Mouse (Mus musculus): ENCODE data around the gene Gipc2.

The Gipc2 gene

GRCm38 (mm10) chr3:152189306-152189705, 23.3 kb upstream of the Gipc2 start:
- no peak for DNase-seq

- no peak for DNase-seq
Observed at GRCm38 (mm10) chr3:152186106-152186505, 20.1 kb upstream of the Gipc2 start.

GRCm38 (mm10) chr3:152183522-152183921, 17.5 kb upstream of the Gipc2 start:
- no peak for DNase-seq

DNA sequence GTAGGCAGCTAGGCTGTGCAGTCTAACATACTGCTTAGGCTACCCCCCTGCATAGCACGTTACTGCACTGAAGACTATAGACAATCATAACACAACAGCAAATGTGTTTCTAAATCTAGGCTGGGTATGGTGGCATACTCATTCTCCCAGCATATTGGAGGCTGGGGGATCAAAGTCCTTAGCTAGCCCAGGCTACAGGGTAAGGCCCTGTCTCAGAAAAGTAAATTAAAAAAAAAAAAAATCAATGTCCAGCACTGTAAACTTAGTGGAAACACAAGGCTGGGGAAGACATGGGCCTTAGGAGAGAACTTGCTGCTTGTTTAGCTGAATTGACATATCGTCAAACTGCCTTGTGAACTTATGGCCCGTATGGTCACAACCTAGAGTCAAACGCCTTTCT, 14.6 kb upstream of the Gipc2 start:
- DNase-seq = no peak

DNA sequence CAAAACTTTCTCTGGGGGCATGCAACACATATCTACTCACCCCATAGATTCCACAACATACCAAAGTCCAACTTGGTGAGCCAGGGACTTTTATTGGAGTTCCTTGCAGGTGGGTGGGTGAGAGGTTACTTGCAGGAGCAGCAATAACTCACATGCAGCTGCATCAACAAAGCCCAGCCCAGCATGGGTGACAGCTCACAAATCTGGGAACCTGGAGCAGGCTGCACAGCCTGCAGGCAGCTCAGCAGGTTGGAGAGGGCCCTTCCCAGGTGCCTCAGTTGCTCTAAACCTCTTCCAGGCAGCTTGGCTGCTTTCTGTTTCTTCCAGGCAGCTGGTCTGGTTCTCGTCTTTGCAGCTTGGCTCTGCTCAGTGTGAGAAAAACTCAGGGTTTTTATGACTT, 13.3 kb upstream of the Gipc2 start:
- no peak for DNase-seq

DNA sequence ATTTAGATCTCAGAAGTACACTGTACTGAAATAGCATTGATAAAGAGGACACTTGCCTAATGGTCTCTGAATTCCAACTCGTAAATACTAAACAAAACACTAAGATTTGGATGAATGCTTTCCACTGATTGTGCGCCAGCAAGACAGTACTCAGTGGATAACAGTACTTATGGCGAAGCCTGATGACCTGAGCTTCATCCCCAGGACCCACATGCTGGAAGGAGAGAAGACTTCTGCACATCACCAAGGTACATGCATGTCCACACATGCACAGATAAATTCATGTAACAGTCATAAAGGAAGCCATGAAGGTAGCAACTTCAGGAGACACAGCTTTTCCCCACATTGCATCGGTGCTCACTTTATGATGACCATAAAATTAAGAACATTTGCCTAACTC, 12.8 kb upstream of the Gipc2 start:
- no peak for DNase-seq

- DNase-seq = no peak
Observed at GRCm38 (mm10) chr3:152172322-152172935, 6.4 kb upstream of the Gipc2 start.

GRCm38 (mm10) chr3:152171862-152172261, 5.8 kb upstream of the Gipc2 start:
- no peak for DNase-seq

GRCm38 (mm10) chr3:152171236-152171635, 5.2 kb upstream of the Gipc2 start:
- DNase-seq = no peak

DNA sequence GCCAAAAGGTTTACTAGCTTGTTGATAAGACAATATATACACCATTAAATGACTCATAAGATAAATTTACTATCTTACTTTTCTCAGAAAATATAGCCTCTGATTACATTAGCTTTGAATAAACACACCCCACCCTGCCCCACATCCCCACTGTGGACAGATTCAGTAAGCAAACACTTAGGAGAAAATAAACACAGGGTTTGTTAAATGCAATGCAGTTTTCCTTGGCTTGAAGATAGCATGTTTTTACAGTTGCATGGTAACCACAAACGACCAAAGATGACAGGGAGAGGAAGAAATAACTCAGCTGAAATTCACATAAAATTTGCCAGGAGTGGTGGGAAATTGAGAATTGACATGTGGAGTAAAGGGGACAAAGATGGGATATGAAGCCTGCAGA, 4.4 kb upstream of the Gipc2 start:
- DNase-seq = no peak

DNA sequence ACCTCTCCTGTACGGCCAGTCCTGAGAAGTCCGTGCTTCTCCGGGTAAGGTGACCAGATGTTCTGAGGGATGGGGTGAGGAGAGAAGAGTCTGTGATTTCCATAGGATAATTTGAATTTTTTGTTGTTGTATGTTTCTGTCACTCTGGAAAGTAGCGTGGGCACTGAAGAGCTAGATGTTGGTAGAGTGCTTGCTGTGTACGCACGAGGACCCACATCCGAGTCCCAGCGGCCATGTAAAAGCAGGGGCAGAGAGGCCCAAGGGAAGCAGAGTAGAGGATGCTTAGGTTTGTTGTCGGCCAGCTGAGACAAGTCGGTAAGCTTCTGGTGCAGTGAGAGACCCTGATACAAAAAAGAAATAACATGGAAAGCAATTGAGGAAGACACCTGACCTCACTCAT, 2.0 kb upstream of the Gipc2 start:
- DNase-seq = no peak

GRCm38 (mm10) chr3:152166699-152167451, 845 bp upstream of the Gipc2 start:
- DNase-seq = no peak

DNA sequence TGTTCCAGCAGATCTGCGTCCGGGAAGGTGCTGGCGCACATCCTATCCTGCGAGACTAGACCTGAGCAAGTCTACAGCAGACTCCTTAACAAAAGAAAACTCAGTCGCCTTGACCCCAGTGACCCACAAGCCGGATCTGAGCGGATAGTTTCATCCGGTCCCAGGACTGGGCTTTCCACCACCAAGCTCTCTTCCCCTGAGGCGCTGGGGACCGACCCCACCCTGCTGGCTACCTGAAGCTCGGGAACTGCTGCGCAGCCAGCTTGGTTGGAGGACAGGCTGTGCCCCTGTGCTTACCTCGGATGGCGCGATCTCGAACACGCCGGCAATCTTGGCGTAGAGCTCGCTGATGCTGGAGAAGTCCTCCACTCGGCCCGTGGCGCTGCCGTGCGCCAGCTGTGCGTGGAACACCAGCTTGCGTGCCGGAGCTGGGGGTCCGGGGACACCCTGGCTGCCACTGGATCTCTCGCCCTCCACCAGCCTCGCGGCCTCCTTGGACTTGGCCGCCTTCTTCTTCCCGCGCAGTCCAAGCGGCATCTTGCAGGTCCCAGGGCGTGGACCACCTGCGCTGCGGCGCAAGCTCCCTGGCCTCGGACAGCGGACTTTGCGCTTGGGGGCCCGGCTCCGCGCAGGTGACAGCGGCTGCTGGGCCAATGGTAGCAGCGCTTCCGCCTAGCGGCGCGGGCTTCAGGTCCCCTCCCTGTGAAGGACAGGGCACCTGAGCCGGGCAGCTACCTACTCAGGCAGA, 505 bp downstream of the Gipc2 start:
- no peak for DNase-seq

GRCm38 (mm10) chr3:152165014-152165350, 1.0 kb downstream of the Gipc2 start:
- no peak for DNase-seq

DNA sequence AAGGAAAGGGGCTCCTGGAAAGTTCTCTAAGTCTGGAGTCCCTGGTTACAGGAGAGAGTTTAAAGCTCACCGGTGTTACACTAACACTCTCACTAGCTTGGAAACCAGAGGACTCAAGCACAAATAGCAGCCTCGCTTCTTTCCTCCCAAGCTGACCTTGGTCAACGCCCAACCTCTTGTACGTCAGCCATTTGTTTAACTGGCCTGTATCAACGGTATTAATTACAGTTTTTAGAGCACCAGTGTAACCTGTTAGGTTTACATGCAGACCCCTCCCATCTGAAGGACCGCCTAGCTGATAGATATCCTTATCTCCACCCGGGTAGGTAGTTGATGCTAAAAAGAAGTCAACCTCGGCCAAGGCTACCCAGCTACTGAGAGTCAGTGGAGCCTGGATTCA, 2.7 kb downstream of the Gipc2 start:
- no peak for DNase-seq

DNA sequence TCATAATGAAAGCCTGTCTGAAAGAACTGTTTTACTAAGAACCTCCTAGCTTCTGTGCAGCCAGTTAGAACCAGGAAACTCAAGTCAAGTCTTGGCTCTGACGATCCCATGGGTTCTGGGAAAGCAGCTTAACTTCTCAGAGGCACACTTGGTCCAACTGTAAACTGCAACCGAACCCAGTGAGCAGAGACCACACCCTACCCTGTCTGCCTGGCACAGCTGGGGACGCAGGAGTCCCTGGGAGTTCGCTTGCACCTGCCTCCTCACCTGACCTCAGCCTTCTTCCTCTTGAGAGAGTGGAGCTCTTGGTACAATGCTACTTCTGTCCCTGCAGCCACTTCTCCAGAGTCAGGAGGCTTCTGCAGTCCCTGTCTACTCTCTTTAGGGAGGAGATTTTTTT, 5.4 kb downstream of the Gipc2 start:
- no peak for DNase-seq

DNA sequence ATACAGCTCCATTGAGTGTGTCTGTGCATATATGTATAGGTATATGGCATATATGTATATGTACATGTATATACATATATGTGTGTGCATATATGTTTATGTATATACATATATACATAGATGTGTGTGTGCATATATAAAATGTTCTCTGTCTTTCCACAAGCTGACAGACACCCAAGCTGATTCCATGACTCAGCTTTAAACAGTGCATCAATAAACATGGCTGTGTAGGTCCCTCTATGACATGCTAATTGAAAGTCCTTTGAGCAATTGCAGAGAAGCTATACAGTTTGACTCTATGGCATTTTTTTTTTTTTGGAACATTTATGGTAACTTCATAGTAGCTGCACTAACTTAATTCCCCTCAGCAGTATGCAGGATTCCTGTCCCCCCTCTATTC, 6.7 kb downstream of the Gipc2 start:
- DNase-seq = no peak

GRCm38 (mm10) chr3:152158344-152159291, 7.4 kb downstream of the Gipc2 start:
- DNase-seq = no peak

DNA sequence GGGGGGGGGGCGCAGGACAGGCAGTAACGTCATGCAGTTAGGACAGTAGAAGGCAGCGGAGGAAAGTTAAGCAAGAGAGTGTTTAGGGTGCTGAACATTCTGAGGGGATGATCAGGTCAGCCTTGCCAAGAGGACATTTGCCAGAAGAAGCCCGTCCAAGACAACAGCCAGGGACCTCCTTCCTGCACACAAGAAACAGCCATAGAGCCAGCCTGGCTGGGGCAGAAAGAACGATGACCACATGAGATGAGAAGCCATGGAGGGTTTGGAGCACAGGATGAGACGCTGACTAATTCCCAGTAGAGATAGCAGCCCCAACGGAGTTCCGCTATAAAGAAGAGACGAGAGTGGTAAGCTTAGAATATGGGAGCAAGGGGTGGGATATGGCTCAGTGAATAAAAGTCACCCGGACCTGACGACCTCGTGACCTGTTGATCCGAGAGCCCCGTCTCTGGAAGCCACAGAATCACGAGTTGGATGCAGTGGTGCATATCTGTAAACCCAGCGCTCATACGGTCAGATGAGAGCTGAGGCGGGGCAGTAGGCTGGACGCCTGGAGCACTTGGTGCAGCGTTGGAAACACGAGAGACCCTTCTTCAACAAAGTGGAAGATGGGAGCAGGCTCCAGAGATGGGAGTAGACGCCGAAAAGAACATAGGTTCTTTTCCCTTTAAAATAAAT, 9.1 kb downstream of the Gipc2 start:
- DNase-seq = no peak

GRCm38 (mm10) chr3:152155296-152155948, 10.6 kb downstream of the Gipc2 start:
- DNase-seq = no peak

GRCm38 (mm10) chr3:152154095-152154494, 11.9 kb downstream of the Gipc2 start:
- DNase-seq = no peak

GRCm38 (mm10) chr3:152153152-152153551, 12.9 kb downstream of the Gipc2 start:
- DNase-seq = no peak
